Mouse (Mus musculus) gastrocnemius, postnatal 14 days (tissue): ENCODE results near the gene Noc3l. TPM values are rescaled to one million over a fixed set of nuclear protein-coding genes. Genes with fewer than 3 reads are reported as not detected.

Source experiments
- DNase-seq: peaks from one replicate; pipeline ENCODE4 v3.0.0; 2021; ENCODE audit warnings: mixed read lengths
- intact Hi-C: fragments of 180-260 bp; cut with DNase I; formaldehyde crosslinking; loops from one replicate; pipeline ENCODE4 v1.15.1; 2025; ENCODE audit warnings: low total_unique reads
- long read RNA-seq, 2 experiments: library from polyadenylated mRNA; stranded (forward); transcript quantifications; one replicate each; pipeline ENCODE4 v2.0.0; 2021
- total RNA-seq, 2 experiments: library from RNA; stranded (reverse); gene quantifications; 2 replicates each; pipeline ENCODE4 v1.2.3; 2021

Noc3l gene
- 1 to 10 TPM; 5.3 to 7.7 TPM for total RNA-seq
- long read RNA-seq, experiment 1, partial matches to known transcripts = 1 of 4 reads
- long read RNA-seq, experiment 1, other reads (novel, unspliced or antisense) = 0 of 4 reads
- long read RNA-seq, experiment 2, partial matches to known transcripts = 0 of 1 reads
- long read RNA-seq, experiment 2, other reads (novel, unspliced or antisense) = 0 of 1 reads

DNA sequence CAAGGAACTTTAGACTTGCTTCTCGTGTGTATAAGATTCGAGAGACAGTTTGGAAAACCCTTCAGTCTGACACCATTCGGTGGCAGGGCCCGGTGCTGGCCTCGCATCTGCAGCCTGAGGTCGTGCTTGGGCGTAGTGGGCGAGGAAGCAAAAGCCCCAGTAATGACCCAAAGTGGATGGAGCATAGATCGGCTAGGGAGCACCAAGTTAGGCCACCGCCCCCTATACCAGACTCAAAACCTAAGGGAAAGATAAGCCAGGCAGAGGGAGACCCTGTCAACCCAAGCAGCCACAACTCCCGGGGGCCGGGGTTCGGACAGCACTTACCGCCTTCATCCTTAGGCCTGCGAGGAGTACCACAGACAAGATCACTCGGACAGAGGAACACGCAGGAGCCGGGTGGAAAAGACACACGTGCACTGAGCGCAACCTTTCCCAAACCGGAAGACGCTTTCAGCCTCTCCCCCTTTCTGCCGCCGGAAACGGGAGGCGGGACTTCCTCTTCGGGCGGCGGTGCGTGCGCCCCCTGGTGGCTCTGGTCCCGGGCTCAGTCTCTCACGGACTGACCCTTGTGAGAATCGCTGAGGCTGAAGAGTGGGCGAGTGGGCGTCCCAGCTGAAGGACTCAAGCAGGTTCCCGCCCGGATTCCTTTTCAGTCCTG lies at the start of gene Noc3l:
Gene Noc3l, minus strand, starts transcription at position 472 of the 661 bp plus-strand sequence.
- intact Hi-C loops = no loop called here
- peak; percentile 92 for DNase-seq

DNA sequence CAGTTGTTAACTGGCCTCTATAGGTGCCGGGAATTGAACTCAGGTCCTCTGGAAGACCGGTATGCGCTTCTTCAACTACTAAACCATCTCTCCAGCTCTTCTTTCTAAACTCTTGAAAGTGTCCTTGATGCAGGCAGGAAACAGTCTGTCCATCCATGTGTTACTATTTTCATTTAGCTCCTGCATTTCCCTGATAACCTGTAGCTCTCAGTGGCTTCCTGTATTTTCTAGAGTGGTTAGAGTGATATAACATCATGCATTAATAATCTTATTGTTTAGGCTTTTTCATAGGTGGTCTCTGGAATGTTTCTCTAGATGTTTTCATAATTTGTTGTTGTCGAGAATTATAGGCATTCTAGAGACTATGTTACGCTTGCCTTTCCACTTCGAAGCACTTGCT lies 43.5 kb upstream of the Noc3l start:
- DNase-seq = no peak
- intact Hi-C loops = no loop called here

DNA sequence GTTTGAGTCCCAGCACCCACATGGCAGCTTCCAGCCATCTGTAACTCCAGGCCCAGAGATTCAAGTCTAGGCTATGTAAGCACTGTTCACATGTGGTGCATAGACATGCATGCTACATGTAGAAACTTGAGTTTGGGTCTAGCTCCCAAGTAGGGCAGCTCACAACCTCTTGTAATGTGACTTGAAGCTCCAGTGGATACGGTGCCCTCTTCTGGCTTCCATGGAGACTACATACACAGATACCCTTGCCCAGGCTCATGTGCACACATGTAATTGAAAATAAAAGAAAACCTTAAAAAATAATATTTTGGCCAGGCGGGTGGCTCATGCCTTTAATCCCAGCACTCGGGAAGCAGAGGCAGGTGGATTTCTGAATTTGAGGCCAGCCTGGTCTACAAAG lies 39.2 kb upstream of the Noc3l start:
- intact Hi-C loops = no loop called here
- DNase-seq = no peak

GRCm38 (mm10) chr19:38846373-38846772 lies 27.3 kb upstream of the Noc3l start:
- intact Hi-C loops = no loop called here
- DNase-seq = no peak

GRCm38 (mm10) chr19:38844817-38845216 lies 25.8 kb upstream of the Noc3l start:
- intact Hi-C loops = no loop called here
- DNase-seq = no peak

DNA sequence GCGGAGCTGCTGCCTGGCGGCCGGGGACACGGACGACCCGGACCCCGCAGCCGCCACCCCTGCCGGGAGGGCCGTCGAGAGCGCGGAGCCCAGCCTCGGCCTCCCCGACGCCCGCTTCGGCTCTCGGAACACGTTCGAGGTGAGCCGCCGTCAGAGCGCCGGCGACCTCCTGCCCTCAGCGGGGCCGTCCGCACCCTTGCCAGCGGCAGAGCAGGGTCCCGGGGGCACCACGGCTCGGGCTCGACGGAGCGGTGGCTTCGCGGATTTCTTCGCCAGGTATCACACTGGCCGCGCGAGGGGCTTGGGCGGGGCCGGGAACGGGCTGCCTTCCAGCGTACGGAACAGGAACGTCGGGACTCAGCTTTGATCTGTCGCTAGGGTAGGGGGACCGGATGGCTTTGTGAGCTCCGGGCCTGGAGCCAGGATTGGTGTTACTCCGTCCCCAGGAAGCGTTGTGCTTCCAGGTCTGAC lies 18.2 kb upstream of the Noc3l start:
- intact Hi-C loops = no loop called here

DNA sequence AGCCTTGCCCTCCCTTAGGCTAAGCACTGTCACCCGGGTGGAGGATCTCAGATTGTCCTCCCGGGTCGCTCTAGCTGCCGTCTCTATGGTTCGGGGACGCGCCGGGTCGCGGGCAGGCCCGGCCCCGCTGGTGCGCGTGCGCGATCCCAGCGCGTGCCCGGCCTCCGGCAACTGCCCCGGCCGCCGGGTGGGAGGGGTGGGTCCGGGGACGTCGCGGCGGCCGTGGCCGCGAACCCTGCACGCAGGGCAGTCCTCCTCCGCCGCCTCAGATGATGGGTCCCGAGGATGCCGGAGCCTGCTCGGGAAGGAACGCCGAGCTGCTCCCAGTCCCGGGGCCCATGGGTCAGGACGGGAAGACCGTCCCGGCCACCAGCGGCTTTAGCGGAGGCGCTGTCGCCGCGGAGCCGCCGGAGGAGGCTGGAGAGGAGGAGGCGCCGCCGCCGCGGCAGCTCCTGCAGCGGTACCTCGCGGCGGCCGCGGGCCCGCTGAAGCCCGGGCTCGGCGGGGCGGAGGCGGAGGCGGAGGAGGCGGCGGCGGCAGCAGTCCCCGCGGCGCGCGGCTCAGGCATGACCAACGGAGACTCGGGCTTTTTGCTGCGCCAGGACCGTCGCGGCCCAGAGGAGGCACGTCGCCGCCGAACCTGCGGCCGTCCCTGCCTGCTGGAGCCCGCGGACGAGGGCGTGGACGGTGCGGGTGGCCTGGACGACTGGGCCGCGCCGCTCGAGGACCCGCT lies 17.6 kb upstream of the Noc3l start, which contains the start of gene Tbc1d12:
Gene Tbc1d12, plus strand, starts transcription at position 142 of the 733 bp plus-strand sequence.
- DNase-seq = peak; percentile 94
- intact Hi-C loops = no loop called here

More for the DNA sequence above, 18.2 kb upstream of the Noc3l start:
- peak; percentile 60 for DNase-seq

- no peak for DNase-seq
- intact Hi-C loops = no loop called here
These were observed 17.0 kb upstream of the Noc3l start for GRCm38 (mm10) chr19:38836084-38836437.

DNA sequence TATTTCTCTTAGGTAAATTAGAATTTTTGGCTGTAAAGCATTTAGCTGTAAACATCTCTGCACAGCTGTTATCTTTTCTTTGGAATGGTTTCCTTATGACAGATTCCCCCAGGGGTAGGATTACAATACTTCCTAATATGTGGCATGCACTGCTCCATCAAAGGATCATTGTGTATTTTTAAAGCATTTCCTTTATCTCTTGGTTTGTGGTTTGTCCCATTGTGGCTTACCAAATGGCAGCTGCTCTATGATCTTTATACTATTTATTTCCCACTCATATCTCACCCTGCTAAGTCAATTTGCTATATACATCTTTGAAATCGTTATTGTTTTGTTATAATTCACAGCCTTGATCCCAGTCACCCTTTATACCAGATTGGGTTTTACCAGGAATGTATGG lies 14.2 kb upstream of the Noc3l start:
- intact Hi-C loops = no loop called here

GRCm38 (mm10) chr19:38820186-38820804 lies 1.3 kb upstream of the Noc3l start:
- intact Hi-C loops = loop anchor here (10.0 kb wide), 1 partner anchor 395 kb away; no protein-coding TSS in a partner anchor

More for the DNA sequence above, 14.2 kb upstream of the Noc3l start:
- no peak for DNase-seq

GRCm38 (mm10) chr19:38819427-38819802 lies 378 bp upstream of the Noc3l start:
- intact Hi-C loops = no loop called here
- no peak for DNase-seq

More at GRCm38 (mm10) chr19:38820186-38820804, 1.3 kb upstream of the Noc3l start:
- DNase-seq = no peak

DNA sequence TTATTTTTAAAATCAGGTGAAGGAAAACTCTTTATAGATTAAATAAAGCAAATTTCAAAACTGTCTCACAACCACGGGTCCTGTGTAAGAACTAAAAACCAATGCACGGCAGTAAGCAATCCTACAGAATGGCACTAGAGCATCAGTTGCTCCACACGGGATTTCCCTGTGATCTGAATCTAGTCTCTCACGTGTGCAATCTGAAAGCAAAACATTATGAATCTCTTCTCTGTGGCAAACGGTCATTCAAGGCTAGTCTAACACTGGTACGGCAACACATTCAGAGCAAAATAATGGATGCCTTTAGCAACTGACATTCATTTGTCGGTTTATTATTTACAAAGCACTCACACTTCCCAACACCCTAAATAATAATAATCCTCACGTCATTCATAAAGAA lies 846 bp downstream of the Noc3l start:
- no peak for DNase-seq
- intact Hi-C loops = no loop called here

- peak; percentile 41 for DNase-seq
- intact Hi-C loops = no loop called here
These were observed 20.2 kb downstream of the Noc3l start for GRCm38 (mm10) chr19:38798801-38799200.

DNA sequence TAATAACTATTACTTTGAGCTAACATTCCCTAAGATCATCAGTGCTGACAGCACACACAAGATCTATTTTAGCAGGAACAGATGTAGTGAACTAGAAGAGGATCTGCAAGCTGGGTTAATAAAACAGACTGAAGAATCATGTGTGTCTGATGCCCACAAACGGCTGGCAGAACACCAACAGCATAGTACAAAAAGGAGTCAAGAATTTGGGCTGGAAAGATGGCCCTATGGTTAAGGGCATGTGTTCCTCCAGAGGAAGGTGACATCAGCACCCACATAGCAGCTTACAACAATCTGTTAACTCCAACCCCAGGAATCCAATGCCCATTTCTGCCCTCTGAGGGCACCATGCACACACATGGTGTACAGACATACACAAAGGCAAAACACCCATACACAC lies 20.7 kb downstream of the Noc3l start:
- peak; percentile 20 for DNase-seq
- intact Hi-C loops = no loop called here

GRCm38 (mm10) chr19:38796546-38796945 lies 22.5 kb downstream of the Noc3l start:
- intact Hi-C loops = no loop called here
- DNase-seq = no peak

GRCm38 (mm10) chr19:38793563-38794045 lies 25.4 kb downstream of the Noc3l start:
- intact Hi-C loops = no loop called here
- DNase-seq = no peak

DNA sequence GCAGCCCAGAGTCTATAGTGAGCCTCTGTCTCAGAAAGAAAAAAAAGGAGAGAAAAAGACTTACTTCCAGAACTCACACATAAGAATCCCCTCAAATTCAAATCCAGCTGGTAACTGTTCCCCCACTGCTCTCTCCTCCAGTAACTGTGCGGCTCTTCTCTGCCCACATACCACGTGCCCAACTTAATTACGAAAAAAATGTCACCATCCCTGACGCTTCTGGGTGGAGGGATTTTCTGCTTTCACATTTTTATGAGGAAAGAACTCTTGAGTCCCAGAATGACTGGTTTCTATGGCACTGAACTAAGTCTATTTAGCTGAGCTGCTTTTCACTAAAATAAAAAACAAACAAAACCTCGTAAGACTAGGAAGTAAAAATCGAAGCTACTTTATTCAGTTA lies 31.3 kb downstream of the Noc3l start:
- intact Hi-C loops = no loop called here
- DNase-seq = no peak

GRCm38 (mm10) chr19:38783542-38783941 lies 35.5 kb downstream of the Noc3l start:
- no peak for DNase-seq
- intact Hi-C loops = no loop called here

DNA sequence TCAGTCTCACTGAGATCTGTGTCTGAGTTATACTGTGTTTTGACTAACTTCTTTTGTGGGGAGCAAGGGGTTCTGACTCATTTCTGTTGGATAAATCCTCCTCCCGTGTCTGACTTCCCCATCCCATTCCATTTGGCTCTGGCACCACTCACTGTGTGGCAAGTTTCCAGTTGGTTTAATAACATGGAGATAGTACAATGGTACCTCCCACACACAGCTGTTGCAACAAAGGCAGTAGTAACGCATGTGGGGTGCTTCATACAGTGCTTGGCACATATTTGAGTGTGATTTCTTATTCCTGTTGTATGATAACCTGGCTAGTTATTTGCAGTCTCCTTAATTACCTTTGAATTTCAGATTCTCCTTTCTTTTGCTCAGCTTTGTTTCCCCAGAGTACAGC lies 40.2 kb downstream of the Noc3l start:
- no peak for DNase-seq
- intact Hi-C loops = loop anchor here (10.0 kb wide), 1 partner anchor 214 kb away; no protein-coding TSS in a partner anchor

DNA sequence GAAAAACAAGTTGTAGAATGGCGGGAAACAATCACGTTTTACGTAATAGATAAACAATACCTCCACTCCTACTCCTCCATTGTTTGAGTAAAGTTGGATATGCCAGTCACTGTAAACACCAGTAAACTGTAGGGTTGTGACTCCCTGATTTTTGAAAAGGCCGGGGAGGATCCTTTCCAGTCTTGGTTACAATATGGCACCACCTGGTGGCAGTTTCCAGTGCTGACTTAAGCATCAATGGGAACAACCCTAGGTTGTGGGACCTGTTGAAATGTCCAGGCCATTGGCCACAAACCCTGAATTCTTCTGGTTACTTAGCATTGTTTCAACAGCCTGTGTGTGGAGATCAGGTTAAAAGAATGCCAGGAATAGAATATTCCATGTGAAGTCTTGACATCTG lies 43.5 kb downstream of the Noc3l start:
- intact Hi-C loops = loop anchor here (10.0 kb wide), 1 partner anchor 211 kb away; no protein-coding TSS in a partner anchor
- DNase-seq = peak; percentile 42
